In the genomic region with DNA sequence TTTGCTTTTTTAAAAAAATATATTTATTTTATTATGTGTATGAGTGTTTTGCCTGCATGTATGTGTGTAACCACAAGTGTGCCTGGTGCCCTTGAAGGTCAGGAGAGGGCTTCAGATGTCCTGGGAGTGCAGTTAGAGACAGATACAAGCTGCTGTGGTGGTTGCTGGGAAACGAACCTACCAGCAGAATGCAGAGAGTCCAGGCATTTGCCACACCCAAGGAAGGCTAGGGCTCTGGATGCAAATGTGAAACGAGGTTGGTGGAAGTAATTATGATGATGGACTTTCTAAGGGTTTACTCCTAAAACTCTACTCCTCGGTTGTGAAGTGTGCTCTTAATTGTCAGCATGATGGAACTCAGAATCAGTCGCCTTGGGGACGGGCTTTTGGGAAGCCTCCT, we compare ENCODE assay signal across 13 mouse cellular contexts. TPM values are rescaled to one million over a fixed set of nuclear protein-coding genes. Genes with fewer than 3 reads are reported as not detected.
DNase-seq lines count a peak whose midpoint lies in the region; ATAC-seq and TF ChIP-seq lines count a peak whose summit lies in the region.
"Had no signal": no experiment of that assay in that cellular context is flagged by ENCODE, and none has a peak within 500 bp of the region (broad histone marks: within the 10 kb centered on the region; RNA-seq: fewer than 3 reads in every experiment).

No protein-coding gene starts in this region.

- DNase-seq in heart, postnatal 36 days, result no peak
- DNase-seq in adipocyte (ENCODE audit: low spot score), result no peak
- no peak for DNase-seq in testis, postnatal 10 days (ENCODE audit: low spot score)
- DNase-seq: adrenal gland, postnatal 36 days; gastrocnemius, postnatal 10 days; kidney, adult 9 months; right cerebral cortex, adult 18-20 months; thymus, adult 18-20 months had no signal

- TF ChIP-seq CTCF in E14TG2a.4 (conservative IDR thresholded peaks at IDR 0.05; ENCODE audit: low read length), result no peak

- no peaks in the 10 kb centered on the region for H3K9me3 ChIP-seq in heart, embryonic 11.5 days (replicated peaks; ENCODE audit: control insufficient read depth, low read length)
- H3K9me3 ChIP-seq in E14TG2a.4 (ENCODE audit: low read length), result no peaks in the 10 kb centered on the region
- H3K9me3 ChIP-seq in embryonic facial prominence, embryonic 12.5 days, result no peaks in the 10 kb centered on the region
- no peaks in the 10 kb centered on the region for H3K9me3 ChIP-seq in liver, embryonic 12.5 days (replicated peaks)

- no peak for ATAC-seq in heart, embryonic 11.5 days (replicated peaks; ENCODE audit: insufficient number of reproducible peaks, low FRiP score, low TSS enrichment)
- ATAC-seq in embryonic facial prominence, embryonic 12.5 days (ENCODE audit: insufficient number of reproducible peaks, insufficient read depth, low FRiP score, low TSS enrichment), result no peak
- ATAC-seq in liver, embryonic 12.5 days, result no peak
- ATAC-seq in monocyte, adult 5-6 weeks (replicated peaks; ENCODE audit: insufficient number of reproducible peaks, low FRiP score, low TSS enrichment, poor library complexity, severe bottlenecking), result no peak

- peaks cover 13% of the 10 kb centered on the region for H3K4me1 ChIP-seq in heart, embryonic 11.5 days (ENCODE audit: control insufficient read depth, insufficient read depth, low read length)
- H3K4me1 ChIP-seq in E14TG2a.4 (replicated peaks; ENCODE audit: low read depth, low read length), result peaks cover 52% of the 10 kb centered on the region
- peaks cover 11% of the 10 kb centered on the region for H3K4me1 ChIP-seq in embryonic facial prominence, embryonic 12.5 days
- H3K4me1 ChIP-seq in liver, embryonic 12.5 days, result peaks cover 46% of the 10 kb centered on the region

- H3K4me2 ChIP-seq in heart, embryonic 11.5 days, result peak overlapping the region; percentile 84
- peak overlapping the region; percentile 89; the same call in 1 of the 2 replicates for H3K4me2 ChIP-seq in embryonic facial prominence, embryonic 12.5 days (replicated peaks)
- H3K4me2 ChIP-seq in liver, embryonic 12.5 days, result peak overlapping the region; percentile 74

- intact Hi-C loops in heart, postnatal 36 days (cut with DNase I), result loop anchor here (5.0 kb wide), 1 partner anchor 165 kb away; the partner anchor contains the start of gene Ppm1b

- no peaks in the 10 kb centered on the region for H3K36me3 ChIP-seq in heart, embryonic 11.5 days (ENCODE audit: control insufficient read depth, insufficient read depth, low read length)
- H3K36me3 ChIP-seq in E14TG2a.4 (ENCODE audit: insufficient read depth, low read length), result peaks cover 19% of the 10 kb centered on the region
- H3K36me3 ChIP-seq in embryonic facial prominence, embryonic 12.5 days, result peaks cover 2% of the 10 kb centered on the region
- peaks cover 25% of the 10 kb centered on the region for H3K36me3 ChIP-seq in liver, embryonic 12.5 days

- H3K9ac ChIP-seq in heart, embryonic 11.5 days (ENCODE audit: low read depth, low read length), result no peak overlapping the region
- H3K9ac ChIP-seq in embryonic facial prominence, embryonic 12.5 days, result no peak overlapping the region
- peak overlapping the region; percentile 87 for H3K9ac ChIP-seq in liver, embryonic 12.5 days

- H3K27ac ChIP-seq in heart, embryonic 11.5 days (ENCODE audit: low read depth, low read length), result no peak overlapping the region
- no peak overlapping the region for H3K27ac ChIP-seq in embryonic facial prominence, embryonic 12.5 days
- peak overlapping the region; percentile 87; the same call in 1 of the 2 replicates for H3K27ac ChIP-seq in liver, embryonic 12.5 days

- WGBS in heart, embryonic 11.5 days (ENCODE audit: insufficient replicate concordance), result 73% methylated on average over 5 of the region's 5 CpGs
- 78% methylated on average over 5 of the region's 5 CpGs for WGBS in embryonic facial prominence, embryonic 12.5 days
- WGBS in liver, embryonic 12.5 days (ENCODE audit: insufficient replicate concordance), result 68% methylated on average over 5 of the region's 5 CpGs

- H3K27me3 ChIP-seq in heart, embryonic 11.5 days (ENCODE audit: control insufficient read depth, insufficient read depth, low read length), result no peaks in the 10 kb centered on the region
- H3K27me3 ChIP-seq in E14TG2a.4 (ENCODE audit: insufficient read depth, low read length), result no peaks in the 10 kb centered on the region
- no peaks in the 10 kb centered on the region for H3K27me3 ChIP-seq in embryonic facial prominence, embryonic 12.5 days
- no peaks in the 10 kb centered on the region for H3K27me3 ChIP-seq in liver, embryonic 12.5 days (replicated peaks)

- H3K4me3 ChIP-seq in heart, embryonic 11.5 days (ENCODE audit: low read depth, low read length), result 0 out of 2 replicates have a peak overlapping the region, but pooled peaks have one; percentile 71
- peak overlapping the region; percentile 100; the same call in 1 of the 2 replicates for H3K4me3 ChIP-seq in E14TG2a.4 (replicated peaks; ENCODE audit: low read length)
- H3K4me3 ChIP-seq in embryonic facial prominence, embryonic 12.5 days, result no peak overlapping the region
- peak overlapping the region; percentile 96 for H3K4me3 ChIP-seq in liver, embryonic 12.5 days

RNA-seq across cellular contexts. Expression of gene Lrpprc, which starts 1.4 kb away (rescaled TPM):
- polyA plus RNA-seq in heart, embryonic 11.5 days (2014; fragmentation: Nextera tagmentation; extraction: Ambion mirVana), result 62.2 and 72.3 TPM in 2 replicates
- 100 to 1,000 TPM; 143 to 150 TPM for total RNA-seq in heart, postnatal 36 days (2021)
- polyA plus RNA-seq in embryonic facial prominence, embryonic 12.5 days (2016; fragmentation: Nextera tagmentation; extraction: Ambion mirVana), result 58.1 and 59.5 TPM in 2 replicates
- polyA plus RNA-seq in liver, embryonic 12.5 days (2016; fragmentation: Nextera tagmentation; extraction: Ambion mirVana), result 64.9 and 68.2 TPM in 2 replicates
- total RNA-seq in monocyte, adult 5-6 weeks (2017), result 29.1 to 39.5 TPM (median 34.8 TPM) in 3 replicates
